Mouse (Mus musculus): Measurements from ENCODE around the gene F3.

GRCm38 (mm10) chr3:121768770-121769169 is 45.4 kb downstream of the F3 start:
- TF ChIP-seq CTCF (IDR thresholded peaks at IDR 0.05; ENCODE audit: low read depth) (no peak), EP300 (IDR thresholded peaks at IDR 0.05; ENCODE audit: low read depth) (no peak)
